Mouse (Mus musculus) thymus, adult 2 months (tissue): Measurements from ENCODE around the gene Ankrd50.

Source experiments
- CTCF ChIP-seq: fragments of 200-500 bp; IDR thresholded peaks from 2 replicates; pipeline ENCODE4 v1.5.1; 2012; ENCODE audit warnings: mild to moderate bottlenecking, control low read depth, low read length, moderate library complexity, borderline replicate concordance; ENCODE audit not compliant: control insufficient read depth, poor library complexity, insufficient read depth; ENCODE audit errors: extremely low read depth
- POLR2A ChIP-seq: fragments of 200-500 bp; IDR thresholded peaks from 2 replicates; pipeline ENCODE4 v1.6.1; 2012; ENCODE audit warnings: mild to moderate bottlenecking, low read length, control low read depth, moderate library complexity; ENCODE audit not compliant: control insufficient read depth, poor library complexity, insufficient read depth; ENCODE audit errors: extremely low read depth

GRCm38 (mm10) chr3:38519971-38520370 is 35.3 kb upstream of the Ankrd50 start:
- TF ChIP-seq POLR2A: no peak
- no peak for TF ChIP-seq CTCF
